Mouse (Mus musculus) c-Kit-positive CD71-negative TER-119-negative erythroid progenitor cells, embryonic 14.5 days (primary cell): Measurements from ENCODE around the gene Vma21.

Experiments
- DNase-seq: peaks from one replicate; pipeline ENCODE4 v3.0.0-alpha.2; 2013; ENCODE audit warnings: low read depth

Vma21 gene

DNA sequence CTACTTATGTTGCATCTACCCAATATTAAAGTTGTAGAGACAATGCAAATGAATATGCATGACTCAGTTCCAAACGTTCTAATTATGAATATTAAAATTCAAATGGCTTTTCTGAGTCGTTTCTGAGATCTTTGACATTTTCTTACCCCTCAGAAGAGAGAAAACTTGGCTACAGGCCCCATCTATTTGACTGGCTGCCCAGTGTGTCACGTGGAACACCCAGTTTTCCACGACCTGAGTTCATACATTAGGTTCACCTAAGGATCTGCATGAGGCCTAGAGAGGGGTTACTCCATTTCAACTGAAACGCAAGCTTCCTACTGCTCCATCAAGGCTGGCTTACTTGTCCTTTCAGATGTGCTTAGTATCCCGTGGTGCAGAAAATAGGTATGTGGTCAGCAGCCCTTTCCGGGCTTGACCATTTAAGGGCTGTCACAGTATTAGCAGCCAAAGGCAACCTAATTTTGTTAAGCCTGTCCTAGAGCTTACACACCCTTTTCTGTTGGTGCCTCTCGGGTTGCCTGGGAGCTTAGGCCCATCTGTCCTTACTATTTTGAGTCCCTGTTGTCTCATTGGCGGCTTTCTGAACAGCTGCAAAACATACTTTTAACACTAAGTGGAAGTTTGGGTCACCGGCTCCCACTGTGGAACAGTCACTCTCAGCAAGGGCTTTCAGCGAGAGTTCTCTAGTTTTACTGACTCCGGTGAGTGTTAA is at the start of gene Vma21:
TSS of gene Vma21 (plus strand) at position 294 of the 715 bp plus-strand sequence.
- DNase-seq, result no peak

- no peak for DNase-seq
Measured at GRCm38 (mm10) chrX:71767909-71768308, 47.8 kb upstream of the Vma21 start.

- no peak for DNase-seq
Measured at GRCm38 (mm10) chrX:71791106-71791505, 24.6 kb upstream of the Vma21 start.

DNA sequence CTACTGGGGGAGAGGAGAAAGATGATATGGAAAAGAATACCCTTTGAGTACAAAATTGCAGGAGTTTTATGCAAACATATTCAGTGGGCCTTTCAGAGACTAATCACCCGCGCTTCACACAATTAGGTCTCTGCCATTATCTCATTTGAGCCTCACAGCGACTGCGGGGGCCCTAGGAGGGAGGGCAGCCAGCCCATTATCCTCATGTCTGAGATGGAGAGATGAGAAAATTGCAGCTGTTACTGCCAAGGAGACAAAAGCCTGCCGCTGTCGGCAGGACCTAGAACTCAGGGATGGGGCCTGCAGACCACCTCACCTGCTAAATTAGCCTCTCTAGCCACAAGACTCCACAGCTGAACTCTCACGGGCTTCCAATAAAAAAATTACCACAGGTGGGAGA is 18.0 kb upstream of the Vma21 start:
- no peak for DNase-seq

- no peak for DNase-seq
Measured at GRCm38 (mm10) chrX:71798883-71799282, 16.8 kb upstream of the Vma21 start.

DNA sequence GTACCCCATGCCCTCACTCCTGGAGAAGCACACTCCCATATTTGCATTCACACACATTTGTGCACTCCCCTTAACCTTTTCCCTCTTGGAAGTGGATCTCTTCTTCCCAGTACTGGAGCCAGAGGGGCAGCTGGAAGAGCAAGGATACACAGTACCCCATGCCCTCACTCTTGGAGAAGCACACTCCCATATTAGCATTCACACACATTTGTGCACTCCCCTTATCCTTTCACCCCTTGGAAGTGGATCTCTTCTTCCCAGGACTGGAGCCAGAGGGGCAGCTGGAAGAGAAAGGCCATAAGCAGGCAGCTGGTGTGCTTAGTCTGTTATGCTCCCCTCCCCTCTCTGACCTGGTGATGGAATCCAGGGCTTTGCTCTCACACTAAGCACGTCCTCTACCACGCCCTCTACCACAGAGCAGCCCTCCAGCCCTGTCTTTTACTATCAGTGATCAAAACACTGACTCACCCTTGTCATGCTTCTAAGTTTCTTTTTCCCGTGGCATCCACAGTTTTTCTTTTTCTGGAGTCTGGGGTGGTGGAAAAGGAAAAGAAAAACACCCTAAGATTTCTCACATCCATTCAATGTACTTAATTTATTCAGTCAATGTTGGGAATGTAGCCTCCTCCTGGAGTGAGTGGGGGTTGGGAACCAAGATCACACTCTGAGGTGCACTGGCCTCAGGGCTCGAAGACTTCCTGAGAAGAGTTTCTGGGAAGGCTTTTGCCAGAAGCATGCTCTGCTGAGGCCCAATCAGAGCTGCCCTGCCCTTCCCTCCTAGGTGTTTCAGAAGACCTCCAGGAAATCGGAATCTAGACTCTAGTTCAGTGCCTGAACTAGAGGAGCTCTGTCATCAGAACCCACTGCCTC is 3.5 kb upstream of the Vma21 start:
- no peak for DNase-seq

GRCm38 (mm10) chrX:71816401-71816857 is 705 bp downstream of the Vma21 start:
- DNase-seq, result peak; percentile 39

DNA sequence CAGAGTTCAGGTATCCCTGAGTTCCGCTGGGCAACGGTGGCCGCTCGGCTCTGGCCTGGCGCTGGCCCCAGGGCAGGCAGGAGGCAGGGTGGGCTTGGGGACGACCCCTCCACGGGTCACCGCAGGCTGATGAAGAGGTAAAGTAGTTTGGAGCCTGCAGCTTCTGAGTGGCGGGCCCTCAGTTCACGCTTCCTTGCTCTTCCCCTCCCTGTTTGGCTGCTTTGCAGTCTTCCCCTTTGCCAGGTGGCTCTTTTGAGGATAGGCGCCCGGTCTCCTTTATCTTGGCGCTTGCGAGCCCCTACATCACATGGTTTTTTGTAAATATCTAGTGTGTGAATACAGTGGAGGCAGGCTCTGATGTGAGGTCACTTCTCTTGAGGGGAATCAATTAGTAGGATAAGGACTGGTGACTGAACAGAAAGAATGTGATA is 1.2 kb downstream of the Vma21 start:
- DNase-seq, result no peak

DNA sequence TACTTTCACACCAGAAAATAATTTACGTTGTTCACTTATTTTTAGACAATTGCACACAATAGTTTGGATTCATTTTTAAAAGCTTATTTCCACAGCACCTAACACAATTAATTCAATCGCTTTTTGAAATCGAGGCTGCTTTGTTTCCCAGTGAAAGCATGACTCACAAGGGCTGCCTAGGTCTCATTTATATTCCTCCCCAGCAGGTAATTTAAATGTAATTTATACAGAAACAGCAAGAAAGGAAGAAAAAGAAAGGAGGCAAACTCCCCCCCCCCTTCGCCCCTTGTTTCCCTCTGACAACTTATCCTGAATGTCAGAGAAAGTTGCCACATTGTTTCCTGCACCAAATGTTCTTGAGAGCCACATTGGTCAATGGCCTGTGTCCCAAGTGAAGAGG is 23.2 kb downstream of the Vma21 start:
- DNase-seq, result no peak

DNA sequence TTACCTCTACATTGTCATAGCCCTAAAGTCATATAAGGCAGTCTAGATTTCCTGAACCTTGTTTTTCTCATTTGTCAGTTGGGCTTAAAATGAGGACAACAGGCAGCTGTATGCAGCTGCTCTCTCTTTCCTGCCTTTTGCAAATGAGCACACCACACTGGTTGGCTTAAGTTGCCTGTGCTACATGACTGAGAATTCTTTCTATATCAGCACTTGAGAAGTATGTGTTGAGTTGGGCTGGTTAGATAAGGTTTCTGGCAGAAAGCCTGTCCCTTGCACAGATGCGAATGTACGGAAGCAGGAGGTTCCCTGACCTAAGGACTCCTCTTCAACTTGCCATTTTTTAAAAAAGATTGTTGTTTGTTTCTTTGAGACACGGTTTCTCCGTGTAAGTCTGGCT is 31.0 kb downstream of the Vma21 start:
- DNase-seq, result no peak

GRCm38 (mm10) chrX:71853798-71854197 is 38.1 kb downstream of the Vma21 start:
- DNase-seq, result no peak
